14 mouse cellular contexts compared by ENCODE assay signal in genomic region chr13:35686273-35686672, GRCm38 (mm10). TPM values are rescaled to one million over a fixed set of nuclear protein-coding genes. Genes with fewer than 3 reads are reported as not detected.
DNase-seq lines count a peak whose midpoint lies in the region; ATAC-seq and TF ChIP-seq lines count a peak whose summit lies in the region.
"Had no signal": no experiment of that assay in that cellular context is flagged by ENCODE, and none has a peak within 500 bp of the region (broad histone marks: within the 10 kb centered on the region; RNA-seq: fewer than 3 reads in every experiment).

No protein-coding gene starts in this region.

- WGBS in heart, embryonic 11.5 days (ENCODE audit: insufficient replicate concordance): 67% methylated on average over 8 of the region's 8 CpGs
- 49% methylated on average over 8 of the region's 8 CpGs for WGBS in lung, embryonic 15.5 days
- WGBS in heart, postnatal 0 days: 42% methylated on average over 8 of the region's 8 CpGs

- no peaks in the 10 kb centered on the region for H3K36me3 ChIP-seq in heart, embryonic 11.5 days (ENCODE audit: control insufficient read depth, insufficient read depth, low read length)
- no peaks in the 10 kb centered on the region for H3K36me3 ChIP-seq in lung, embryonic 15.5 days
- H3K36me3 ChIP-seq in heart, postnatal 0 days (replicated peaks; ENCODE audit: control insufficient read depth, insufficient read depth, low read length): no peaks in the 10 kb centered on the region
- H3K36me3 ChIP-seq: forebrain, embryonic 15.5 days; limb, embryonic 13.5 days had no signal

- no peak for ATAC-seq in heart, embryonic 11.5 days (replicated peaks; ENCODE audit: insufficient number of reproducible peaks, low FRiP score, low TSS enrichment)
- peak; percentile 42; the same call in 1 of the 2 replicates for ATAC-seq in lung, embryonic 15.5 days (ENCODE audit: borderline replicate concordance, extremely low read depth, low FRiP score, low TSS enrichment)
- no peak for ATAC-seq in heart, postnatal 0 days (ENCODE audit: insufficient read depth, low read depth)
- ATAC-seq: forebrain, embryonic 15.5 days; intestine, embryonic 16.5 days had no signal

- H3K9me3 ChIP-seq in heart, embryonic 11.5 days (replicated peaks; ENCODE audit: control insufficient read depth, low read length): no peaks in the 10 kb centered on the region
- H3K9me3 ChIP-seq in lung, embryonic 15.5 days: no peaks in the 10 kb centered on the region
- no peaks in the 10 kb centered on the region for H3K9me3 ChIP-seq in heart, postnatal 0 days (replicated peaks; ENCODE audit: control insufficient read depth, low read length)
- H3K9me3 ChIP-seq: forebrain, embryonic 15.5 days; limb, embryonic 13.5 days had no signal

- no peak overlapping the region for H3K27ac ChIP-seq in heart, embryonic 11.5 days (ENCODE audit: low read depth, low read length)
- no peak overlapping the region for H3K27ac ChIP-seq in lung, embryonic 15.5 days
- no peak overlapping the region for H3K27ac ChIP-seq in heart, postnatal 0 days (ENCODE audit: low read depth)
- H3K27ac ChIP-seq: forebrain, embryonic 15.5 days; heart, adult 2 months; limb, embryonic 13.5 days had no signal

- TF ChIP-seq CTCF in heart, postnatal 0 days (IDR thresholded peaks at IDR 0.05; ENCODE audit: low read depth): no peak

- no peak overlapping the region for H3K4me3 ChIP-seq in heart, embryonic 11.5 days (ENCODE audit: low read depth, low read length)
- no peak overlapping the region for H3K4me3 ChIP-seq in lung, embryonic 15.5 days
- no peak overlapping the region for H3K4me3 ChIP-seq in heart, postnatal 0 days (ENCODE audit: low read depth, low read length)
- H3K4me3 ChIP-seq: forebrain, embryonic 15.5 days; heart, adult 2 months; limb, embryonic 13.5 days; myocyte had no signal

- TF ChIP-seq EP300 in heart, postnatal 0 days (IDR thresholded peaks at IDR 0.05; ENCODE audit: low read depth): no peak

- H3K9ac ChIP-seq in heart, embryonic 11.5 days (ENCODE audit: low read depth, low read length): no peak overlapping the region
- H3K9ac ChIP-seq in lung, embryonic 15.5 days: no peak overlapping the region
- no peak overlapping the region for H3K9ac ChIP-seq in heart, postnatal 0 days (replicated peaks; ENCODE audit: low read depth, low read length)
- H3K9ac ChIP-seq: forebrain, embryonic 15.5 days; limb, embryonic 13.5 days had no signal

- peak; percentile 14 to 28 for DNase-seq in heart, adult 18-20 months
- no peak for DNase-seq in lung, postnatal 25 days (ENCODE audit: low spot score)
- peak; percentile 44 for DNase-seq in adrenal gland, postnatal 10 days
- DNase-seq in heart, postnatal 0 days (ENCODE audit: low spot score): peak; percentile 22
- no peak for DNase-seq in gastrocnemius, postnatal 4 days (ENCODE audit: low spot score in 2 of 2)
- DNase-seq: retina, postnatal 1 day had no signal

- no peak overlapping the region for H3K4me2 ChIP-seq in heart, embryonic 11.5 days
- no peak overlapping the region for H3K4me2 ChIP-seq in lung, embryonic 15.5 days
- H3K4me2 ChIP-seq in heart, postnatal 0 days (ENCODE audit: low read depth, low read length): no peak overlapping the region
- H3K4me2 ChIP-seq: forebrain, embryonic 15.5 days; limb, embryonic 13.5 days had no signal

- H3K4me1 ChIP-seq in heart, embryonic 11.5 days (ENCODE audit: control insufficient read depth, insufficient read depth, low read length): no peaks in the 10 kb centered on the region; the same call in 1 of the 2 replicates
- H3K4me1 ChIP-seq in lung, embryonic 15.5 days: 0 out of 2 replicates have a peak, but pooled peaks cover 3% of the 10 kb centered on the region
- H3K4me1 ChIP-seq in heart, postnatal 0 days (ENCODE audit: control insufficient read depth, insufficient read depth): peaks cover 10% of the 10 kb centered on the region; the same call in 1 of the 2 replicates
- H3K4me1 ChIP-seq: forebrain, embryonic 15.5 days; limb, embryonic 13.5 days had no signal

- H3K27me3 ChIP-seq in heart, embryonic 11.5 days (ENCODE audit: control insufficient read depth, insufficient read depth, low read length): no peaks in the 10 kb centered on the region
- no peaks in the 10 kb centered on the region for H3K27me3 ChIP-seq in lung, embryonic 15.5 days
- no peaks in the 10 kb centered on the region for H3K27me3 ChIP-seq in heart, postnatal 0 days (ENCODE audit: control insufficient read depth, insufficient read depth, low read length)
- H3K27me3 ChIP-seq: CH12.LX; forebrain, embryonic 15.5 days; limb, embryonic 13.5 days had no signal

RNA-seq across cellular contexts. Expression of gene Cdyl, which starts 26.6 kb away (rescaled TPM):
- total RNA-seq in heart, adult 18-20 months (2021): 1 to 10 TPM; 6.4 to 8.6 TPM
- polyA plus RNA-seq in heart, embryonic 11.5 days (2014; fragmentation: Nextera tagmentation; extraction: Ambion mirVana): 14.9 and 15.6 TPM in 2 replicates
- polyA plus RNA-seq in lung, embryonic 15.5 days (2015; fragmentation: Nextera tagmentation; extraction: Ambion mirVana): 15.7 and 17.4 TPM in 2 replicates
- total RNA-seq in adrenal gland, postnatal 10 days (2021): 10 to 100 TPM; 22.0 to 22.9 TPM
- total RNA-seq in heart, postnatal 0 days (2014; rRNA removed; ENCODE audit: low replicate concordance): 9.2 and 14.0 TPM in 2 replicates
- polyA plus RNA-seq in heart, postnatal 0 days (2015; fragmentation: Nextera tagmentation; extraction: Ambion mirVana): 5.3 and 6.1 TPM in 2 replicates
- total RNA-seq in gastrocnemius, postnatal 4 days (2021): 10 to 100 TPM; 23.3 to 26.8 TPM

Comparison
In these comparisons a context has a peak if more than half of its experiments do, and no peak if none do; other contexts are left out.
1. DNase-seq: peak in heart, adult 18-20 months (2 of 2), adrenal gland, postnatal 10 days (single experiment) and heart, postnatal 0 days (single experiment); none in lung, postnatal 25 days (single experiment) and gastrocnemius, postnatal 4 days (0 of 2).